Mouse (Mus musculus): ENCODE results near the gene Capn7.

DNA sequence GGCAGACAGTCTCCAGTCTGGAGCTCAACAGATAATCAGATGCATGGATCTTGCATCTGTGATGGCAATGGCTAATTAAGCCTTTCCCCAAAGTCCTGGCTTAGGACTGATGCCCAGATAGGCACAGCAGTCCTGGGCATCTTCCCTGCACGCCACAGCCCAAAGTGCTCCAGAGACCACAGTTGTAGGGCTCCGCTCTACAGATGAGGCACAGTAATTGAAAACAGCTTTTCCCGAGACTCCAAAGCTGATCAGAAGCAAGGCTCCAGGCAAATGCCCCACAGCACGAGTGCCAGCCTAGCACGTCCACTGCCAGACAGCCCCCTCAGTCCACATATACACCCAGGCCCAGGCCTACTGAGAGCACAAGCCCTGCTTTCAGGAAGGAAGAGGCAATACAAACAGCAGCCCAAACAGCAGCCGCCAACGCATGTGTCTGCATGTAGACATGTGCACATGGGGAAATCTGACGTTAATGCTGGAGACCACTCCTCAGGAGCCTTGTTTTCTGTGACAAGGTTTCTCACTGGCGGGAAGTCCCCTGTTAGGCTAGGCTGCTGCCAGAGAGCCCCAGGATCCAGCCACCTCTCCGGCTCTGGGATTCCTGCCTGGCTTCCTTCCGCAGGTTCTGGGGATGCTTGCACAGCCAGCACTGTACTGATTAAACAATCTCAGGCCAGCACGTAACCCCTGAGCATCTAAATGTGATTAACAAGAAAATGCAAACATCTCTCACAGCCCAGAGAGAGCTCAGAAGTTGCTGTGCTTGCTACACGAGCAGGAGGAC is 51.8 kb downstream of the Capn7 start:
- no peak for TF ChIP-seq CTCF (IDR thresholded peaks at IDR 0.05; ENCODE audit: low read depth)
- TF ChIP-seq EP300 (optimal IDR thresholded peaks at IDR 0.05), result no peak

Measured in stomach, postnatal 0 days (tissue).